Mouse (Mus musculus): Measurements from ENCODE around the gene Sh3rf1. TPM values are rescaled to one million over a fixed set of nuclear protein-coding genes. Genes with fewer than 3 reads are reported as not detected.

Gene Sh3rf1
- polyA plus RNA-seq, 1 experiment from 2014 or later, result 18.1 TPM

DNA sequence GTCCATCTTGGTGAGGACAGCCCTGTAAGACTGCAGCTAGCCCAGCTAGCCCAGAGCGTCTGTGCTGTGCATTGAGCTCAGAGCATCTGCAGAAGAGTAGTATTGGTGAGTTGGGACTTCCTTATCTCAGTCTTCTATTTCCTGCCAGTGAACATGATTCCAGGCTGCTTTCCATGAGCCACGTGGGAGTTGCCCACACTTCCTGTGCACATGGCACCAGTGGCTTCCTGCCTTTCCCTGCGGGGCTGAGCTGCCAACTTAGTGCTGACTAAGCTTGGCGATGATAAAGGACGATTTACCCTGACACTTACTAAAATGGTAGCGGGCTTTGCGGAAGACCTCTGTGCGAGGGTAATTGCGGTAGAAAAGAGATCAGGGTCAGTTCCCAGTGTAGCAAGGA lies 35.2 kb downstream of the Sh3rf1 start:
- Histone ChIP-seq H3K9ac (ENCODE audit: low read depth, low read length) (no peak overlapping the region), H3K4me1 (replicated peaks; ENCODE audit: insufficient read depth, low read length) (no peaks in the 10 kb centered on the region; the same call in 1 of the 2 replicates), H3K9me3 (replicated peaks; ENCODE audit: low read length) (no peaks in the 10 kb centered on the region), H3K27me3 (ENCODE audit: insufficient read depth, low read length) (no peaks in the 10 kb centered on the region), H3K27ac (no peak overlapping the region), H3K36me3 (ENCODE audit: insufficient read depth, low read length) (no peaks in the 10 kb centered on the region), H3K4me2 (ENCODE audit: low read length) (no peak overlapping the region), H3K4me3 (replicated peaks; ENCODE audit: low read depth, low read length) (no peak overlapping the region)
- DNase-seq (ENCODE audit: low spot score), result no peak
- 78% methylated on average over 9 of the region's 9 CpGs for WGBS
- no peak for ATAC-seq (replicated peaks; ENCODE audit: low FRiP score, low read depth)
- TF ChIP-seq CTCF (IDR thresholded peaks at IDR 0.05; ENCODE audit: low read depth), result no peak

DNA sequence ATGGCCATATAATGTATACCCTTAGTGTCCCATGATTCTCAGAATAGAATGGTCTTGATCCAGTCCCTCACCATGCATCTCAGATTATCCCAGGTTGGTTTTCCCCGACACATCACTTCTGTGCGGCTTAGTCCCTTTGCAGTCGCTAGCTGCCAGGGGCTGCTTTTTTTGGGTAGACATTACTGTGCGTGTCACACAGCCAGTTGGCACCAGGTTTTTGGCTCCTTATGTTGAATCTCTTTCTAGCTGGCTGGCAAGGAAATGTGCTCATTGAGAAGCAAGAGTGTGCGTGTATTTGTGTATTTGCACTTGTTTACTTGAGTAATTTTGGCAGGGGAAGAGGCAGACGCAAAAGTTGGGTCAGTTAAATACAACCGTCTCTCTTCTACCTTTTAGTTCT lies 35.9 kb downstream of the Sh3rf1 start:
- H3K27ac ChIP-seq, result no peak overlapping the region
- no peak for TF ChIP-seq CTCF (IDR thresholded peaks at IDR 0.05; ENCODE audit: low read depth)
- no peaks in the 10 kb centered on the region for H3K9me3 ChIP-seq (replicated peaks; ENCODE audit: low read length)
- H3K4me1 ChIP-seq (replicated peaks; ENCODE audit: insufficient read depth, low read length), result no peaks in the 10 kb centered on the region; the same call in 1 of the 2 replicates
- 94% methylated on average over 7 of the region's 7 CpGs for WGBS
- no peak for DNase-seq (ENCODE audit: low spot score)
- H3K4me2 ChIP-seq (ENCODE audit: low read length), result no peak overlapping the region
- no peak for ATAC-seq (replicated peaks; ENCODE audit: low FRiP score, low read depth)
- H3K27me3 ChIP-seq (ENCODE audit: insufficient read depth, low read length), result no peaks in the 10 kb centered on the region
- H3K4me3 ChIP-seq (replicated peaks; ENCODE audit: low read depth, low read length), result no peak overlapping the region
- H3K36me3 ChIP-seq (ENCODE audit: insufficient read depth, low read length), result no peaks in the 10 kb centered on the region
- no peak overlapping the region for H3K9ac ChIP-seq (ENCODE audit: low read depth, low read length)

DNA sequence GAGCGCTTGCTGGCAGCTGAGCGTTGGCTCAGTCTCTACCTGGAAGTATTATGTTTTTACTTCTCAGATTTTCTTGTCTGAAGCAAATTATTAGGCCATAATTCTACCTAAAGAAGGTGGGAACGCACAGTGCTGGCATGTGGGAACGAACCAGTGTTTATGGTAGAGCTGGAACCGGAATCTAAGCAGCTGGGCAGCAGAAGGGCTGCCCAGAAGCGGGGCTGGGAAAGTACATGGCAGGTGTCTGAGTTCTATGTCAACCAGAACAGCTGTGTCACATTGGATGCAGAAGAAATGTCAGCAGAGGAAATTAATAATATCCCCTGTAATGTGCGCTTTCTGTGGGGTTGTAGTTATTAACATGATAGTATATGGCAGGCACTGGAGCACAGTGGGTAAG lies 36.9 kb downstream of the Sh3rf1 start:
- no peak for TF ChIP-seq CTCF (IDR thresholded peaks at IDR 0.05; ENCODE audit: low read depth)
- no peaks in the 10 kb centered on the region for H3K27me3 ChIP-seq (ENCODE audit: insufficient read depth, low read length)
- no peak overlapping the region for H3K4me3 ChIP-seq (replicated peaks; ENCODE audit: low read depth, low read length)
- H3K36me3 ChIP-seq (ENCODE audit: insufficient read depth, low read length), result no peaks in the 10 kb centered on the region
- no peak overlapping the region for H3K9ac ChIP-seq (ENCODE audit: low read depth, low read length)
- no peak overlapping the region for H3K4me2 ChIP-seq (ENCODE audit: low read length)
- 65% methylated on average over 7 of the region's 7 CpGs for WGBS
- no peaks in the 10 kb centered on the region for H3K9me3 ChIP-seq (replicated peaks; ENCODE audit: low read length)
- ATAC-seq (replicated peaks; ENCODE audit: low FRiP score, low read depth) (no peak), DNase-seq (ENCODE audit: low spot score) (no peak)
- H3K4me1 ChIP-seq (replicated peaks; ENCODE audit: insufficient read depth, low read length), result no peaks in the 10 kb centered on the region; the same call in 1 of the 2 replicates
- H3K27ac ChIP-seq, result no peak overlapping the region

DNA sequence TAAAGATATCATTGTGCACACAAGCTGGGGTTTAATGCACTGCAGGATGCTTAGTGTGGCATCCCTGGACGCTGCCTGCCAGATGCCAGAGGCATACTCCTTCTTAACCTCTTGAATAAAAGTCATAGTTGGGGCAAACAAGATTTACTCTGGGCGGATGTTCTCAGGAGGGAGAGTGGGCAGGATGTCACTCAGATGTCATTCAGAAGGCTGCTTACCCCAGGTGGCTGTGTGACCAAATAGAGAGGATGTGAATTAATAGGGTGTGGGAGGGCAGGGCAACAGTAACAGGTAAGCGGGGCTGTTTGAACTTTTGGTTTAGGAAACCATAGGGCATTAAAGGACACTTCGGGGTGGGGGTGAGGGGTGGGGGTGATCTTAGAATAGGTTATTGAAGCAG lies 37.7 kb downstream of the Sh3rf1 start:
- Histone ChIP-seq H3K36me3 (ENCODE audit: insufficient read depth, low read length) (no peaks in the 10 kb centered on the region), H3K27ac (no peak overlapping the region), H3K4me1 (replicated peaks; ENCODE audit: insufficient read depth, low read length) (no peaks in the 10 kb centered on the region; the same call in 1 of the 2 replicates), H3K4me2 (ENCODE audit: low read length) (no peak overlapping the region), H3K9me3 (replicated peaks; ENCODE audit: low read length) (no peaks in the 10 kb centered on the region), H3K27me3 (ENCODE audit: insufficient read depth, low read length) (no peaks in the 10 kb centered on the region), H3K9ac (ENCODE audit: low read depth, low read length) (no peak overlapping the region), H3K4me3 (replicated peaks; ENCODE audit: low read depth, low read length) (no peak overlapping the region)
- ATAC-seq (replicated peaks; ENCODE audit: low FRiP score, low read depth) (no peak), DNase-seq (ENCODE audit: low spot score) (no peak)
- 38% methylated on average over 4 of the region's 4 CpGs for WGBS
- TF ChIP-seq CTCF (IDR thresholded peaks at IDR 0.05; ENCODE audit: low read depth), result no peak

DNA sequence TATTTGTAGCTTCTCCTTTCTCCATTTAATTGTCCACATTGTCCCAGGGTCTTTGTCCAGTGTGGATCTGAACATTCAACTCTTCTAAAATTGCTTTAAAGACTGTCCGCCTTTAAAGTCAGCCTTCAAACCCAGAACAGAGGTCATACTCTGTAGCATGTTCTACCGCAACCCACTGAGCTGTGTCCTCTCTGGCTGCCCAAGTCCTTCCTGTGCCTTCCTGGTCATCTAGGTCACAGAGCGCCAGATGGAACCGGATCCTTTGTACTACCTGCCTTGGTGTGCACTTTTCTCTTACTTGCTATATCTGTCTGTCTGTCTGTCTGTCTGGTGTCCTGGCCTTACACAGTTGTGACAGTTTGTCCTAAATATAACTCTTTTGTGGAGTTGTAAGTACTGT lies 40.0 kb downstream of the Sh3rf1 start:
- Histone ChIP-seq H3K4me3 (replicated peaks; ENCODE audit: low read depth, low read length) (no peak overlapping the region), H3K4me2 (ENCODE audit: low read length) (no peak overlapping the region), H3K9ac (ENCODE audit: low read depth, low read length) (no peak overlapping the region), H3K9me3 (replicated peaks; ENCODE audit: low read length) (no peaks in the 10 kb centered on the region), H3K27me3 (ENCODE audit: insufficient read depth, low read length) (no peaks in the 10 kb centered on the region), H3K4me1 (replicated peaks; ENCODE audit: insufficient read depth, low read length) (no peaks in the 10 kb centered on the region; the same call in 1 of the 2 replicates), H3K36me3 (ENCODE audit: insufficient read depth, low read length) (no peaks in the 10 kb centered on the region), H3K27ac (no peak overlapping the region)
- DNase-seq (ENCODE audit: low spot score), result no peak
- no peak for TF ChIP-seq CTCF (IDR thresholded peaks at IDR 0.05; ENCODE audit: low read depth)
- WGBS, result 82% methylated on average over 4 of the region's 4 CpGs
- ATAC-seq (replicated peaks; ENCODE audit: low FRiP score, low read depth), result 0 out of 2 replicates have a peak, but pooled peaks have one; percentile 66

DNA sequence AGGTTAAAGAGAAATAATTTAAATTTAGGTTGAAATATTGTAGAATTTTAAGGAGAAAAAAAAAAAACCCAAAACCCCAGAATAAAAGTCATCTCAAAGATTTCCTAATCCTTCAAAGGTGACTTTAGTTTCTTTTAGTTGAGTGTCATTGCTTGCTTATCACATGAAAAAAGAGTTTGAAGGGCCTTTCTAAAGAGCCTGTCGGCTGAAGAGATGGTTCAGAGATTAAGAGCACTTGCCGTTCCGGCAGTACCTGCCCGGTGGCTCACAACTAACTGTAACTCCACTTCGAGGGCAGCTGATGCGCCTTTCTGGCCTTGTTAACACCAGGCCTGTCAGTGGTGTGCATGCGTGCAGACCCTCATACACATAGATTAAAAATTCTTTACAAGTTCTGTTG lies 41.2 kb downstream of the Sh3rf1 start:
- DNase-seq (ENCODE audit: low spot score) (no peak), ATAC-seq (replicated peaks; ENCODE audit: low FRiP score, low read depth) (no peak)
- WGBS, result 59% methylated on average over 7 of the region's 7 CpGs
- TF ChIP-seq CTCF (IDR thresholded peaks at IDR 0.05; ENCODE audit: low read depth), result no peak
- no peaks in the 10 kb centered on the region for H3K36me3 ChIP-seq (ENCODE audit: insufficient read depth, low read length)
- peaks cover under 1% of the 10 kb centered on the region; the same call in 1 of the 2 replicates for H3K4me1 ChIP-seq (replicated peaks; ENCODE audit: insufficient read depth, low read length)
- no peak overlapping the region for H3K27ac ChIP-seq
- no peak overlapping the region for H3K4me3 ChIP-seq (replicated peaks; ENCODE audit: low read depth, low read length)
- H3K4me2 ChIP-seq (ENCODE audit: low read length), result no peak overlapping the region
- no peaks in the 10 kb centered on the region for H3K27me3 ChIP-seq (ENCODE audit: insufficient read depth, low read length)
- H3K9ac ChIP-seq (ENCODE audit: low read depth, low read length), result no peak overlapping the region
- H3K9me3 ChIP-seq (replicated peaks; ENCODE audit: low read length), result no peaks in the 10 kb centered on the region

DNA sequence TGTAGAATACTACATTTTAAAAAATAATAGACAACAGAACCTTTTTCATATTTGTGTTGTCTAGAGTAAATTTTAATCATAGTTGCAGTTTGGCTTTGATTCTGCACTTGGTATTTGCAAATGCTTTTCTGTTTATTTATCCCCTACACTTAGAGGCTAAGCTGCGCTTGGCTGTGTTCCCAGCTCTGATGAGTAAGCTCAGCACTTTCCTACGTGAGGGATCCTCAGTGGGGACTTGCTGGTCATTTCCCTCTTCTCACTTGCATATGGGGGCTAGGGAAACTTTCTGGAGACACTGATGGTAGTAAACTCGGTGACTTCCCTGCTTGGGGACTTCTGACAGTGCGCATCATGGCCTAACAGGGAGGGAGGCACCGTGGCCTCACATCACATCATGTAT lies 41.7 kb downstream of the Sh3rf1 start:
- no peak overlapping the region; the same call in 1 of the 2 replicates for H3K9ac ChIP-seq (ENCODE audit: low read depth, low read length)
- peaks cover 5% of the 10 kb centered on the region; the same call in 1 of the 2 replicates for H3K4me1 ChIP-seq (replicated peaks; ENCODE audit: insufficient read depth, low read length)
- no peak overlapping the region for H3K4me2 ChIP-seq (ENCODE audit: low read length)
- H3K27ac ChIP-seq, result 0 out of 2 replicates have a peak overlapping the region, but pooled peaks have one; percentile 31
- H3K27me3 ChIP-seq (ENCODE audit: insufficient read depth, low read length), result no peaks in the 10 kb centered on the region
- 50% methylated on average over 5 of the region's 5 CpGs for WGBS
- TF ChIP-seq CTCF (IDR thresholded peaks at IDR 0.05; ENCODE audit: low read depth), result no peak
- no peak for ATAC-seq (replicated peaks; ENCODE audit: low FRiP score, low read depth)
- H3K36me3 ChIP-seq (ENCODE audit: insufficient read depth, low read length), result no peaks in the 10 kb centered on the region
- DNase-seq (ENCODE audit: low spot score), result peak; percentile 78
- no peaks in the 10 kb centered on the region for H3K9me3 ChIP-seq (replicated peaks; ENCODE audit: low read length)
- H3K4me3 ChIP-seq (replicated peaks; ENCODE audit: low read depth, low read length), result no peak overlapping the region
